Mouse (Mus musculus) cerebellum, adult 9-10 months (tissue): Measurements from ENCODE around the gene Rora.
A peak's percentile ranks its signal among the peaks of the same experiment; 100 is the strongest.

ENCODE experiments used
- DNase-seq: peaks from one replicate; pipeline ENCODE4 v3.0.0; 2022

Rora gene

DNA sequence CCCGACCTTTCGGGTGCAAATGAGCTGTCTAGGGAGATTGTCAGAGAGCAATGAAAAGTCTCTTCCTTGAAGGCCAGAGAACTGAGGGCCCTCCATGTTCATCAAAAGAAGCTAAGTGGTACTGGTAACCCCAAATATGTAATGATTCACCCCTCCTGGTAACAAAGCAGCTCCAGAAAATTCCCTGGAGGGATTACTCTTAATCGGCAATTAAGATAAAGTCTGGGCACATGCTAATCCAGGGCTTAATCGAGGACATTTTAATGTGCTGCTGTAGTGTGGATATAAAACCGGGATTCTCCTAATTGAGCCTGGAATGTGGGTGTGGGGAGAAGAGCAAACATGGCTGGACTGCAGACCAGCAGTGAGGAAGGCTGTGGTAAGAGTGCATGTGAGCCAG, 450.7 kb downstream of the Rora start:
- no peak for DNase-seq

- DNase-seq, result no peak
Observed at GRCm38 (mm10) chr9:69109618-69110300, 456.2 kb downstream of the Rora start.

DNA sequence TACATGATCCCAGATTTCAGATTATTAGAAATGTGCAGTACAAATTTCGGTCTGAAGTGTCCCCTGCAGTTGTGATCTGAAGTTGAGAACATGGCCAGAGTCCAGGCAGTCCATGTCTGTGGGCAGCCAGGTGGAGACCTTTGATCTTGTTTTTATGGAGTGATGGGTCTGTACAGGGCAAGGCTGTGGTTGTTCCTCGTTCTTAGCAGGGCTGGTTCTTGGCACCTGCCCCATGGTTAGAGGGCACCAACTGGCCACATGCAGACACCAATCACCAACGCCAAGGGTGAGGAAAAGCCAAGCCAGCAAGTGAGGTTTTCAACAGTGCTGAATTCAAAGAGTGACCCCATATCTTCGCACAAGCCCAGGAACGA, 456.7 kb downstream of the Rora start:
- peak; percentile 73 for DNase-seq

DNA sequence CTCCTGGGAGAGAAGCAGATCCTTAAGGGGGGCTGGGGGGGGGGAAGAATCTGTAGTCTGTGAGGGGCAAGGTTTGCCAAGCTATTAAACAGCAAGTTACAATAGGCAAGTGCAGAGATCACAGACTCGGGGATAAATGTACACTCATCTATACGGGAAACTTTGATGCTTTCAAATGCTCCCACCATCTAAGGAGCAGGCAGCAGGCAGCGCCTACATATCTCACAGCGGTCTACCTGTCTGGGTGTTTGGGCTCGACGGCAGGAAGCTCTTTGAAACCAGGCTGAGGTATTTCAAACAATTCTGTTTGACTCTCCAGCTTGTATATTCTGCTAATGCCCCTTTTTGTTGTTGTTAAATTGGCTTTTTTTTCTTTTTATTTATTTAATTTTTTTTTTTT, 457.1 kb downstream of the Rora start:
- DNase-seq, result no peak

DNA sequence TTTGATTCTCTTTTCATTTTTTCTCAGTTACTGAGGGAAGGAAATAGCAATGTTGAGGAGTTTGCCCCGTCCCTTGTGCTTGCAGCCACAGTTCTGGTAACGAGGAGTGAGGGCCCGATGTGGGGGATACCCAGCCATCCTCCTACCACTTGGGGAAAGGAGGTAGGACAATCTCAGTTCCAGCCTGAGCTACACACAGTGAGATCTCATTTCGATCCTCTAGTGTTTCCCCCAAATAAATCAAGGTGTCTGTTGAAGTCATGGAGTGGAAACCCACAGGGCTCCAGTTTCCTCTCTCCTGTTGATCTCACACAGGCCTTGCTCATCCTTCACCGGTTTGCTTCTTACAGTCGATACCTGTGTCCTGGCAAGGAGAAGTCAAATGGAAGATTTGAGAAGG, 458.0 kb downstream of the Rora start:
- no peak for DNase-seq

DNA sequence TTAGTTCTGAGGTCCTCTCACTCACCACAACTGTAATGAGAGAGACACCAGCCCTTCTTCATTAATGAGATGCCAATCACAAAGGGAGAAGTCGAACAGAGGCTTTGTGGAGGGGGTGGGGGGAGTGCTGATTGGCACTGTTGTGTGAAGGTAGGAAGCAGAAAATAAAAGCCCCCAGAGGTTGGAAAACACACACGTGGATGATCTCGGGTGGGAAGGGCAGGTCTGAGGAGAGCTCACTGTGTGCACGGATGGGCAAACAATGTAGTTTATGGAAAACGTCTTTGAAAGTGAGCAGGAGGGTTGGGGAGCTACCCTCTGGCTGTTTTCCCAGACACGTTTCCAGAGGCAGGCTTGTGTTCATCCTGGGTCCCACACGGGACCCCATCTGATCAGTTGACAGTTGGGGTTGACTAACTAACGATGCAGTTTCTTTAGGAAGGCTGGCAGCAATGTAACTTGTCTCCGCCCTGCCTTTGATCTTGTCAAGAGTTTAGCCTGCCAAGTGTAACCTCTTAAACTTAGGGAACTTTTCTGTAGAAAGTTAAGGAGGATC, 460.9 kb downstream of the Rora start:
- DNase-seq, result no peak

DNA sequence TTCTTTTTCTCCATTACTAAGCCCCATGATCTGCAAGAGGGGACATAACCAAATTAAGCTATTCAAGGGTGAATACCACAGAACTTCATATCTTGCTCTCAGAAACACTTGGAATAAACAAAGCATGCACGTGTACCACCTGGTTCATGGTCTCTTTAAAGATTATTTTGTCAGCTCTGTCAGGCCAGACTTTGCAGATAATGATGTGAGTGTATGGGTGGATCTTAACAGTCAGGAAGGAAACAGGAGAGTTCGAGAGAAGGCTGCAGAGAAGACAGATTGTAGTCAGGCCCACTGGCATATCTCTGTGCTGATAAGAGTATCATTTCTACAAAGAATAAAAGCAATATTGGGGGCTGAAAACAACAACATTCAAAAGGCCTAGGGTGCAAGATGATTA, 463.2 kb downstream of the Rora start:
- no peak for DNase-seq

DNA sequence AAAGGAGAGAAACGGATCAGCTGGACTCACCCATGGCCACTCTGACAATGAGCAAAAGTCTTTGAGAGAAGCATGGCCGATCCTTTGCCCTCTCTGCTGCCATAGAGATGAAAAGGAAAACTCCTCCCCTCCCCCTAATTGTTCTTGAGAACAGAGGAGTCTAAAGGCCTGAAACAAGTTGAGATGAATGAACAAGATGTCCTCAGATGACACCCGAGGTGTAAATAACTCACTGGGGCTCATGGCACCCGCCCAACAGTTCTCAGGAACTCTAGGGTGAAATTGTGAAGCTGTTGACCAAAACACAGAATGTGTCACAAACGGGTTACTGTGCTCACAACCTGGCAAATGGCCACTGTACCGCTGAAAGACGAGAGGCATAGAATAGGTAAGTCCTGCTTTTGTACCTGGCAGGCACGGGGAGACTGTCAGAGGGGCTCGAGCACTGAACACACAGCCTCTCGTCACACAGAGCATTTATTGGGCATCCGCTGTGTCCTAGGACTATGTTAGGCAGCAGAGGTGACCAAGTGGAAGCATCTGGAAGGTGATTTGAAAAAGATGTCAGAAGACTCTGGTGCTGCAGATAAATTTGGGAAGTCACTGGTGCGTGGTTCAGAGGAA, 467.6 kb downstream of the Rora start:
- no peak for DNase-seq

- peak; percentile 76 for DNase-seq
Observed at GRCm38 (mm10) chr9:69125011-69125786, 471.6 kb downstream of the Rora start.

DNA sequence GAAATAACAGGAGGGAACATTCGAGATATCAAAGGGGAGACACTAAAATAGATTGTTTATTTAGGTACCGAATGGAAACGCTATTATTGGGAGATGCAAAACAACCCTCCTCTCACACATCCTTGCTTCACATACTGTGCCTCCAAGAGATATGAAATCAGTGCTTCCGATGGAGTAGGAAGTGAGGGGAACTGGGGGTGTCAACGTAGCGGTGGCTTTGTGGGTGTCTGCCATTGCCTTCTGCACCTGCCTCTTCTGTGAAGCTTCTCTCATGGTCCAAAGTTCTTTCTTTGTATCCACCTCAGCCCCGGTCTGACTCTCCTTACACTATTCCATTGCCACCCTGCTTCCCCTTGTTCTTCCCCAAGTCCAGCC, 472.2 kb downstream of the Rora start:
- DNase-seq, result no peak

DNA sequence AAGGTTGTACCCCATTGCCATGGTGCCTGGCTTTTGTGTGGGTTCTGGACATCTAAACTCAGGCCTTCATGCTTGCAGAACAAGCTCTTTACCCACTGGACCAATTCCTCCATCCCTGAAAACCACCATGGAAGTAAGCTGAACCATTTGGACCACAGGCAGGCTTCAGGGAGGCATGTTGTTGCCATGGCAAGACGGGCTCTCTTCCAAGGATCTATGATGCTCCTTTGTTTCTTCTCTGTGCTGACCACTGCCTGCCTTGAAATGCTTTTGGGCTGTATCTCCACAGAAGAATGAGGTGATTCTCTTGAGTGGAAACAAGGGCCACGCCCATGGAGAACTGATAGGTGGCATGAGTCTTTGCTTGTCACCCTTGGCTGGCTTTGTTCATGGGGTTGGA, 473.0 kb downstream of the Rora start:
- no peak for DNase-seq

GRCm38 (mm10) chr9:69128335-69128734, 474.7 kb downstream of the Rora start:
- DNase-seq, result no peak

GRCm38 (mm10) chr9:69132995-69133394, 479.4 kb downstream of the Rora start:
- no peak for DNase-seq

DNA sequence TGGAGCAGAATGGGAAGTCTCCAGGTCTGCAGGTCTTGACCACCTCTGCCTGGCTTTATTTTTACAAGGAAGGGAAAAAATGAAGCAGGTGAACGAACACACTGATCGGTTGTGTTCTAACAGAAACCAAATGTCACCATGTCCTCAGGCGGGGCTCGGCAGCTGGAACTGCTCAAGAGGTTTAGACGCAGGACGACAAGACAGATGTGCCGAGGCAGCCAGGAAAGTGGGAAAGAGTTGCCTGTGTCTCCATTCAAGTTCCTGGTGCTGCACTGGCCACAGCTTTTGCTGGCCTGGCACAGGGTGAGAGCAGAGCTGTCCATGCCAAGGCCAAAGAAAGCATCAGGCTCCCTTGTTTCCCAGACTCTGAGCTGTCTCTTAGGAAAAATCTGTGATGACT, 480.1 kb downstream of the Rora start:
- DNase-seq, result no peak

GRCm38 (mm10) chr9:69134604-69135003, 481.0 kb downstream of the Rora start:
- DNase-seq, result no peak

DNA sequence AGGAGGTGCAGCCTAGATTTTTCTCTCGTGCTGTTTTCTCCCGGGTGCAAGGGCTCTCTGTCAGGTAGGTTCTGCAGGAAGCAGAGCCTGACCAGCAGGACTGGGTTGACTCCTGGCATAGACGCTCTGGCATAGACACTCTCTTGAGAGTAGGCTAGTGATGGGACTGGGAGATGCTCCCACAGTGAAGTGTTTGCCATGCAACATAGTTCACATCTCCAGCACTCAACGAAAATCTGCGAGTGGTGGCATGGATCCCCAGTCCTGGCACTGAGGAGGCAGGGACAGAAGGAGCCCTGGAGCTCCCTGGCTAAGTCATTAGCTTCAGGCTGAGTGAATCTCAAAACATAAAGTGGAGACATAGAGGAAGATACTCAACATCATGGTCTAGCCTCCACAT, 483.2 kb downstream of the Rora start:
- peak; percentile 60 for DNase-seq

GRCm38 (mm10) chr9:69137398-69137797, 483.8 kb downstream of the Rora start:
- no peak for DNase-seq

DNA sequence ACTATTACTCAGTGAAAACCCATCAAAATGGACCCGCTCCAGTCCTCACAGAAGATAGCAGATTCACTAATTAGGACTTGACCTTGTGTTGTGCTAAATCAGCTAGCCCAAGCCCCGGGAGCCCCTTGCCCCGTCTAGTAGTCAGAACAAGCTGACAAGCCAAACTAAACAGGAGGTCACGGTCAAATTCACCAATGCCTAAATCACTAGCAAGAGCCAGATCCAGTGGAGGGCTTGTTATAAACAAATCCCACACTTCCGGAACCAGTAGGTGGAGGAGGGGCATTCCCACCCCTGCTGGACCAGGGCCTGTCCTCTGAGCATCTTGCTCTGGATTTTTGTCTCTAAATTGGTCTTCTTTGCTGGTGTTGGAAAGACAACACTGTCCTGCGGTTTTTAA, 486.6 kb downstream of the Rora start:
- DNase-seq, result no peak

- no peak for DNase-seq
Observed at GRCm38 (mm10) chr9:69141859-69142258, 488.3 kb downstream of the Rora start.

DNA sequence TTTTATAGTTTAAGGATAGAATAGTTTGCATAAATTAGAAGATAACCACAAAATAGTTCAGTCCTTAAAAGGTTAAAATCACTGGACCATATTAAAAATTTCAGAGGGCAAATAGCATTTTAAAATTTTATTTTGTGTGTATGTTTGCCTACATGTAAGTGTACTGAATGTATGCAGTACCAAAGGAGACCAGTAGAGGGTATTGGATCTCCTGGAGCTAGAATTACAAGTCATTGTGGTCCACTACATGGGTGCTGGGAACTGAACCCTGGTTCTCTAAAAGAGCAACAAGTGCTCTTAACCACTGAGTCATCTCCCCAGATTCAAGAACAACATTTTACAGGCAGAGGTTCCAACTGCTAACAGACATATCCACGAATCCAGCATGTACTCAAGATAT, 493.4 kb downstream of the Rora start:
- no peak for DNase-seq

GRCm38 (mm10) chr9:69150224-69150623, 496.6 kb downstream of the Rora start:
- no peak for DNase-seq

DNA sequence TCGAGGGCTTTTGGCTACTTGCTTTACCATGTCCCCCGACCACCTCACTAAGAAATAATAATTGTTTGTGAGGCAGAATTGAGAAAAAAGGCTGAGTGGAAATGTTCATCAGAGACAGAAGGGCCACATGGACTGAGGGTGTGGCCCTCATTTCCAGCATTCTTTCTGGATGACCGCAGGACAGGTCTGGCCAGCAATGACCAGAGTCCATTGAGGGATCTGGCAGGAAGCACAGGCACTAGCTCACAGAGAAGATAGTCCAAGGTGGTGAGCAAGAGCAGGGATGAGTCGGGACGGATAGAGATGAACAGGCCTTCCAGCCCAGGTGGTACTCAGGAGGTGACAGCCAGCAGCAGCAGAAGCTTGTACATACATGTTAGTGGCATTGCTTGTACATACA, 501.1 kb downstream of the Rora start:
- DNase-seq, result no peak

- no peak for DNase-seq
Observed at GRCm38 (mm10) chr9:69155836-69156595, 502.4 kb downstream of the Rora start.
